Comparison of ENCODE assay signal across 8 mouse cellular contexts in the genomic region with DNA sequence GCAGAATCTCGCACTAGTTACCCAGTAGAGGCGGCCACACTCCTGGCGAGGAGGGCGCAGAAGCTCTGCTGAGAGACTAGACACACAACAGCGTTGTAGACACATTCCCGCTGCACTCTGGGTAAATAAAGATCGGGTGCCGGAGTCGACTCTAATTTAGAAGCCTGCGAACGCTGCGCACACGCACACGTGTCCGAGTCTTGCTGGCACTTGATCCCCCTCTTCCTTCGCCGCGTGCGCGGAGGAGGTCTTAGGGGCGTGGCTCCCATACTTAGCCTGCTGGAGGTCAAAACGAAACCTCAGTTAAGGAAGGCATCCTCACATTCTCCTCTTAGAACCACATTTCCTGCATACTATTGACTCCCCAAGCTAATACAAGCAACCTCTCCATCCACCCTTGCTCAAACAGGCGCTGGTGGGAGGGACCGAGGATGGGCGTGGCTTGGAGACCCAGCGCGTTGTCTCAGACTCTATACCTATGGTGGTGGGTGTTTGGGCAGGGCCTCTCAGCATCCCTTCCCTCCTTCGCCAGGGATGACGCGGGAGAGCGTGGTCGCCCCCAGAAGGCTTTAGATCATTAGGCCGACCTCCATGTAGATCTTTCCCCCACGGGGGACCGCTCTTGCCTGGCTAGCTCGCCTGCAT. TPM values are rescaled to one million over a fixed set of nuclear protein-coding genes. Genes with fewer than 3 reads are reported as not detected.
A peak's percentile ranks its signal among the peaks of the same experiment; 100 is the strongest.
DNase-seq lines count a peak whose midpoint lies in the region; ATAC-seq lines count a peak whose summit lies in the region.

No protein-coding gene starts in this region.

- ATAC-seq in intestine, embryonic 15.5 days = peak; percentile 27
- peak; percentile 55 for ATAC-seq in midbrain, embryonic 12.5 days (ENCODE audit: low FRiP score, low read depth)

- DNase-seq in lung, adult 18-20 months = peak; percentile 75 to 77
- no peak for DNase-seq in lung, postnatal 14 days
- DNase-seq in embryo, embryonic 9.5 days (ENCODE audit: extremely low spot score) = peak; percentile 61
- peak; percentile 32 to 57 for DNase-seq in gastrocnemius, postnatal 36 days
- DNase-seq in left cerebral cortex, postnatal 4 days = peak; percentile 51
- DNase-seq in spleen, postnatal 14 days (ENCODE audit: low spot score in 2 of 2) = peak; percentile 43 to 51

- H3K4me2 ChIP-seq in intestine, embryonic 15.5 days (replicated peaks) = peak overlapping the region; percentile 99
- H3K4me2 ChIP-seq in midbrain, embryonic 12.5 days (replicated peaks) = peak overlapping the region; percentile 75

- H3K4me1 ChIP-seq in intestine, embryonic 15.5 days (replicated peaks) = peaks cover 49% of the 10 kb centered on the region
- H3K4me1 ChIP-seq in midbrain, embryonic 12.5 days = peaks cover 38% of the 10 kb centered on the region

- WGBS in intestine, embryonic 15.5 days = under 1% methylated on average over 36 of the region's 36 CpGs
- under 1% methylated on average over 36 of the region's 36 CpGs for WGBS in midbrain, embryonic 12.5 days

- H3K9ac ChIP-seq in intestine, embryonic 15.5 days = 0 out of 2 replicates have a peak overlapping the region, but pooled peaks have one; percentile 14
- peak overlapping the region; percentile 50 for H3K9ac ChIP-seq in midbrain, embryonic 12.5 days (replicated peaks)

- intact Hi-C loops in gastrocnemius, postnatal 36 days (cut with DNase I) = loop anchor here (5.0 kb wide), 1 partner anchor 106 kb away; no protein-coding TSS in a partner anchor
- intact Hi-C loops in left cerebral cortex, postnatal 4 days (cut with DNase I) = loop anchor here (10.0 kb wide), 1 partner anchor 103 kb away; a partner anchor contains a TSS

- H3K9me3 ChIP-seq in intestine, embryonic 15.5 days = no peaks in the 10 kb centered on the region
- H3K9me3 ChIP-seq in midbrain, embryonic 12.5 days = no peaks in the 10 kb centered on the region

- peak overlapping the region; percentile 49 for H3K4me3 ChIP-seq in intestine, embryonic 15.5 days (replicated peaks)
- peak overlapping the region; percentile 46 for H3K4me3 ChIP-seq in midbrain, embryonic 12.5 days

- peaks cover 56% of the 10 kb centered on the region for H3K27me3 ChIP-seq in intestine, embryonic 15.5 days (replicated peaks)
- peaks cover 99% of the 10 kb centered on the region for H3K27me3 ChIP-seq in midbrain, embryonic 12.5 days

- no peak overlapping the region for H3K27ac ChIP-seq in intestine, embryonic 15.5 days
- no peak overlapping the region for H3K27ac ChIP-seq in midbrain, embryonic 12.5 days (replicated peaks)

- no peaks in the 10 kb centered on the region for H3K36me3 ChIP-seq in intestine, embryonic 15.5 days
- H3K36me3 ChIP-seq in midbrain, embryonic 12.5 days = no peaks in the 10 kb centered on the region

RNA-seq across cellular contexts. Expression of a gene that starts 0.5 kb away (rescaled TPM):
- total RNA-seq in gastrocnemius, postnatal 36 days (2021) = not detected
- polyA plus RNA-seq in intestine, embryonic 15.5 days (2015; fragmentation: Nextera tagmentation; extraction: Ambion mirVana) = 0.06 and 0.16 TPM in 2 replicates
- 10 to 100 TPM; 28.1 to 41.3 TPM for total RNA-seq in left cerebral cortex, postnatal 4 days (2021)
- 0.08 TPM in 1 of 2 replicates, not detected in the other for polyA plus RNA-seq in midbrain, embryonic 12.5 days (2016; fragmentation: Nextera tagmentation; extraction: Ambion mirVana)

RNA-seq across cellular contexts. Expression of a gene that starts 2.2 kb away (rescaled TPM):
- total RNA-seq in gastrocnemius, postnatal 36 days (2021) = 1 to 10 TPM; 1.2 to 1.7 TPM
- polyA plus RNA-seq in intestine, embryonic 15.5 days (2015; fragmentation: Nextera tagmentation; extraction: Ambion mirVana) = 2.9 and 3.0 TPM in 2 replicates
- not detected for total RNA-seq in left cerebral cortex, postnatal 4 days (2021)
- polyA plus RNA-seq in midbrain, embryonic 12.5 days (2016; fragmentation: Nextera tagmentation; extraction: Ambion mirVana) = 1.1 and 1.3 TPM in 2 replicates

RNA-seq across cellular contexts. Expression of a gene that starts 15.6 kb away (rescaled TPM):
- 1 to 10 TPM; 1.9 to 2.1 TPM for total RNA-seq in gastrocnemius, postnatal 36 days (2021)
- 12.6 and 12.8 TPM in 2 replicates for polyA plus RNA-seq in intestine, embryonic 15.5 days (2015; fragmentation: Nextera tagmentation; extraction: Ambion mirVana)
- 1 to 10 TPM; 2.5 to 2.8 TPM for total RNA-seq in left cerebral cortex, postnatal 4 days (2021)
- polyA plus RNA-seq in midbrain, embryonic 12.5 days (2016; fragmentation: Nextera tagmentation; extraction: Ambion mirVana) = 3.5 and 5.0 TPM in 2 replicates

RNA-seq across cellular contexts. Expression of a gene that starts 28.8 kb away (rescaled TPM):
- 10 to 100 TPM; 58.5 to 58.7 TPM for total RNA-seq in gastrocnemius, postnatal 36 days (2021)
- 145 and 159 TPM in 2 replicates for polyA plus RNA-seq in intestine, embryonic 15.5 days (2015; fragmentation: Nextera tagmentation; extraction: Ambion mirVana)
- total RNA-seq in left cerebral cortex, postnatal 4 days (2021) = 10 to 100 TPM; 45.2 to 49.3 TPM
- 101 and 109 TPM in 2 replicates for polyA plus RNA-seq in midbrain, embryonic 12.5 days (2016; fragmentation: Nextera tagmentation; extraction: Ambion mirVana)

RNA-seq across cellular contexts. Expression of a gene that starts 35.5 kb away (rescaled TPM):
- not detected for total RNA-seq in gastrocnemius, postnatal 36 days (2021)
- polyA plus RNA-seq in intestine, embryonic 15.5 days (2015; fragmentation: Nextera tagmentation; extraction: Ambion mirVana) = 1.0 and 1.1 TPM in 2 replicates
- not detected for total RNA-seq in left cerebral cortex, postnatal 4 days (2021)
- 0.98 and 3.1 TPM in 2 replicates for polyA plus RNA-seq in midbrain, embryonic 12.5 days (2016; fragmentation: Nextera tagmentation; extraction: Ambion mirVana)

Comparison
In these comparisons a context has a peak if more than half of its experiments do, and no peak if none do; other contexts are left out.
1. RNA of a gene that starts 0.5 kb away (total RNA-seq): 28.1 to 41.3 TPM in left cerebral cortex, postnatal 4 days; not detected in gastrocnemius, postnatal 36 days; every median in the first group is over 10 times any median in the second.